Mouse (Mus musculus) embryonic facial prominence, embryonic 14.5 days (tissue): ENCODE measurements around the gene Tnnt3. TPM values are rescaled to one million over a fixed set of nuclear protein-coding genes. Genes with fewer than 3 reads are reported as not detected.

Experiments
- ATAC-seq: fragments of 200-750 bp; cut with Nextera tagmentation; 2 replicates; pipeline ENCODE4 v1.8.0; 2017; ENCODE audit warnings: low read depth, moderate number of reproducible peaks, moderate TSS enrichment
- DNase-seq: peaks from one replicate; pipeline ENCODE4 v3.0.0-alpha.2; 2015; ENCODE audit warnings: low spot score
- H3K27ac ChIP-seq: fragments of 300-500 bp; sonication (generic); replicated peaks from 2 replicates; pipeline ENCODE4 v1.5.1; 2014; ENCODE audit warnings: low read depth, mild to moderate bottlenecking, low read length, moderate library complexity
- H3K27me3 ChIP-seq: fragments of 300-500 bp; sonication (generic); replicated peaks from 2 replicates; pipeline ENCODE4 v1.6.1; 2014; ENCODE audit warnings: low read length; ENCODE audit not compliant: control insufficient read depth, insufficient read depth
- H3K36me3 ChIP-seq: fragments of 300-500 bp; sonication (generic); 2 replicates; pipeline ENCODE4 v1.6.1; 2014; ENCODE audit warnings: low read length, mixed read lengths; ENCODE audit not compliant: control insufficient read depth, insufficient read depth
- H3K4me1 ChIP-seq: fragments of 300-500 bp; sonication (generic); 2 replicates; pipeline ENCODE4 v1.6.1; 2014; ENCODE audit warnings: antibody characterized with exemption, low read length; ENCODE audit not compliant: control insufficient read depth, insufficient read depth
- H3K4me2 ChIP-seq: fragments of 300-500 bp; sonication (generic); 2 replicates; pipeline ENCODE4 v1.6.1; 2014; ENCODE audit warnings: low read depth, mild to moderate bottlenecking, low read length, moderate library complexity, mixed read lengths
- H3K4me3 ChIP-seq: fragments of 300-500 bp; sonication (generic); 2 replicates; pipeline ENCODE4 v1.5.1; 2014; ENCODE audit warnings: low read depth, mild to moderate bottlenecking, low read length
- H3K9ac ChIP-seq: fragments of 300-500 bp; sonication (generic); 2 replicates; pipeline ENCODE4 v1.6.1; 2014; ENCODE audit warnings: low read depth, mild to moderate bottlenecking, low read length, moderate library complexity, mixed read lengths
- H3K9me3 ChIP-seq: fragments of 300-500 bp; sonication (generic); 2 replicates; pipeline ENCODE4 v1.6.1; 2016; ENCODE audit warnings: low read length; ENCODE audit not compliant: control insufficient read depth
- WGBS: fragments of 180-500 bp; shearing (Covaris S2); extraction: QIAGEN DNeasy Blood & Tissue Kit; methylation state at CpG from one replicate; pipeline ENCODE4 v1.1.7; 2014; 5-methylcytosine and 5-hydroxymethylcytosine counted together
- polyA plus RNA-seq: library from polyadenylated mRNA; unstranded; fragments of >200 nt; fragmentation: Nextera tagmentation; extraction: Ambion mirVana; gene quantifications from 2 replicates; pipeline ENCODE4 v1.2.1, GENCODE M21; 2014

The Tnnt3 gene
- polyA plus RNA-seq, 1 experiment from 2014 or later: 643 TPM

- Histone ChIP-seq H3K4me2 (no peak overlapping the region), H3K9me3 (no peaks in the 10 kb centered on the region), H3K4me3 (no peak overlapping the region), H3K9ac (no peak overlapping the region), H3K27me3 (no peaks in the 10 kb centered on the region), H3K27ac (peak overlapping the region; percentile 98), H3K4me1 (peaks cover 36% of the 10 kb centered on the region), H3K36me3 (no peaks in the 10 kb centered on the region)
- DNase-seq (no peak), ATAC-seq (no peak)
- 74% methylated on average over 2 of the region's 2 CpGs for WGBS
Observed at GRCm38 (mm10) chr7:142459299-142459691, 39.3 kb upstream of the Tnnt3 start.

GRCm38 (mm10) chr7:142460636-142461077 is 38.0 kb upstream of the Tnnt3 start, which contains the start of gene Lsp1:
Gene Lsp1 (plus strand): TSS chr7:142460809.
- no peaks in the 10 kb centered on the region for H3K36me3 ChIP-seq
- H3K4me1 ChIP-seq: peaks cover 26% of the 10 kb centered on the region
- H3K4me2 ChIP-seq: no peak within 1 kb of the TSS
- H3K27me3 ChIP-seq: no peaks in the 10 kb centered on the region
- WGBS: 85% methylated on average over 7 of the region's 7 CpGs
- no peak for ATAC-seq
- H3K27ac ChIP-seq: peak within 1 kb of the TSS; percentile 98; the same call in 1 of the 2 replicates
- no peak within 1 kb of the TSS for H3K9ac ChIP-seq
- no peaks in the 10 kb centered on the region for H3K9me3 ChIP-seq
- DNase-seq: no peak
- no peak within 1 kb of the TSS for H3K4me3 ChIP-seq

- no peak overlapping the region for H3K4me2 ChIP-seq
- H3K27ac ChIP-seq: no peak overlapping the region; the same call in 1 of the 2 replicates
- no peak overlapping the region for H3K4me3 ChIP-seq
- 87% methylated on average over 2 of the region's 2 CpGs for WGBS
- no peaks in the 10 kb centered on the region for H3K9me3 ChIP-seq
- H3K9ac ChIP-seq: no peak overlapping the region
- no peaks in the 10 kb centered on the region for H3K27me3 ChIP-seq
- ATAC-seq (no peak), DNase-seq (no peak)
- no peaks in the 10 kb centered on the region for H3K36me3 ChIP-seq
- peaks cover 26% of the 10 kb centered on the region for H3K4me1 ChIP-seq
Observed at GRCm38 (mm10) chr7:142461446-142461845, 37.2 kb upstream of the Tnnt3 start.

GRCm38 (mm10) chr7:142462190-142462589 is 36.4 kb upstream of the Tnnt3 start:
- H3K27ac ChIP-seq: peak overlapping the region; percentile 54; the same call in 1 of the 2 replicates
- H3K4me2 ChIP-seq: no peak overlapping the region
- 79% methylated on average over 6 of the region's 6 CpGs for WGBS
- no peaks in the 10 kb centered on the region for H3K27me3 ChIP-seq
- peaks cover 20% of the 10 kb centered on the region for H3K4me1 ChIP-seq
- DNase-seq (peak; percentile 73), ATAC-seq (peak; percentile 77)
- H3K36me3 ChIP-seq: no peaks in the 10 kb centered on the region
- no peaks in the 10 kb centered on the region for H3K9me3 ChIP-seq
- H3K4me3 ChIP-seq: no peak overlapping the region
- no peak overlapping the region for H3K9ac ChIP-seq

GRCm38 (mm10) chr7:142462594-142463078 is 36.0 kb upstream of the Tnnt3 start:
- no peak overlapping the region for H3K9ac ChIP-seq
- no peaks in the 10 kb centered on the region for H3K9me3 ChIP-seq
- 70% methylated on average over 4 of the region's 4 CpGs for WGBS
- no peaks in the 10 kb centered on the region for H3K27me3 ChIP-seq
- no peaks in the 10 kb centered on the region for H3K36me3 ChIP-seq
- H3K27ac ChIP-seq: peak overlapping the region; percentile 49; the same call in 1 of the 2 replicates
- H3K4me2 ChIP-seq: no peak overlapping the region
- H3K4me1 ChIP-seq: peaks cover 15% of the 10 kb centered on the region
- no peak for DNase-seq
- no peak for ATAC-seq
- no peak overlapping the region for H3K4me3 ChIP-seq

GRCm38 (mm10) chr7:142470171-142470691 is 28.4 kb upstream of the Tnnt3 start:
- 69% methylated on average over 7 of the region's 7 CpGs for WGBS
- Histone ChIP-seq H3K4me3 (no peak overlapping the region), H3K4me2 (no peak overlapping the region), H3K27ac (peak overlapping the region; percentile 72), H3K4me1 (peaks cover 32% of the 10 kb centered on the region), H3K27me3 (no peaks in the 10 kb centered on the region), H3K36me3 (no peaks in the 10 kb centered on the region), H3K9ac (no peak overlapping the region), H3K9me3 (no peaks in the 10 kb centered on the region)
- DNase-seq (no peak), ATAC-seq (no peak)

- Histone ChIP-seq H3K4me1 (peaks cover 32% of the 10 kb centered on the region), H3K9ac (peak overlapping the region; percentile 63; the same call in 1 of the 2 replicates), H3K36me3 (no peaks in the 10 kb centered on the region), H3K27ac (peak overlapping the region; percentile 72), H3K9me3 (no peaks in the 10 kb centered on the region), H3K27me3 (no peaks in the 10 kb centered on the region), H3K4me2 (no peak overlapping the region), H3K4me3 (no peak overlapping the region)
- DNase-seq (peak; percentile 86), ATAC-seq (peak; percentile 79)
- WGBS: 11% methylated on average over 4 of the region's 4 CpGs
Observed at GRCm38 (mm10) chr7:142470808-142471413, 27.7 kb upstream of the Tnnt3 start.

- DNase-seq: no peak
- Histone ChIP-seq H3K4me3 (no peak overlapping the region), H3K9ac (peak overlapping the region; percentile 63), H3K4me2 (peak overlapping the region; percentile 20), H3K9me3 (no peaks in the 10 kb centered on the region), H3K27ac (peak overlapping the region; percentile 72), H3K36me3 (no peaks in the 10 kb centered on the region), H3K27me3 (no peaks in the 10 kb centered on the region), H3K4me1 (peaks cover 32% of the 10 kb centered on the region)
- WGBS: 38% methylated on average over 6 of the region's 6 CpGs
- ATAC-seq: no peak
Observed at GRCm38 (mm10) chr7:142471414-142471861, 27.2 kb upstream of the Tnnt3 start.
